Mouse (Mus musculus) Patski (cell line): ENCODE results near the gene Tmem135. TPM values are rescaled to one million over a fixed set of nuclear protein-coding genes. Genes with fewer than 3 reads are reported as not detected.

Experiments used
- ATAC-seq: fragments of 100-300 bp; one replicate; pipeline ENCODE4 v1.8.0; 2021
- CTCF ChIA-PET: fragments of 350-600 bp; sonication (Branson Sonifier 250); formaldehyde crosslinking; loops from one replicate; lab custom pipeline; 2022; ENCODE audit warnings: inconsistent platforms; lab: Charles Lee
- POLR2A ChIA-PET: fragments of 350-600 bp; sonication (Branson Sonifier 250); formaldehyde crosslinking; loops from one replicate; lab custom pipeline; 2022; ENCODE audit warnings: antibody characterized with exemption, inconsistent platforms; lab: Charles Lee
- DNase-seq: peaks from one replicate; pipeline ENCODE4 v3.0.0-alpha.2; 2011; ENCODE audit warnings: low read depth, low spot score
- H3K27me3 ChIP-seq: fragments of 371-371 bp; one replicate; pipeline ENCODE4 v1.5.1; 2021
- CTCF ChIP-seq: fragments of 100-300 bp; IDR thresholded peaks from one replicate; pipeline ENCODE4 v1.5.1; 2021
- in situ Hi-C: fragments of 300-500 bp; cut with MboI; formaldehyde crosslinking; loops from 3 replicates; pipeline ENCODE4 v1.11.1; 2018; ENCODE audit warnings: low pct_unique_long_range_greater_than_20kb, mixed read lengths
- polyA plus RNA-seq: library from polyadenylated mRNA; unstranded; gene quantifications from one replicate; pipeline ENCODE4 v1.2.3, GENCODE M21; 2021

The Tmem135 gene
- polyA plus RNA-seq, 1 experiment from 2014 or later: 48.3 TPM

- no peak for ATAC-seq
- H3K27me3 ChIP-seq: no peaks in the 10 kb centered on the region
- no peak for DNase-seq
- TF ChIP-seq CTCF: no peak
- ChIA-PET CTCF (no interaction called here), POLR2A (no interaction called here)
- in situ Hi-C loops: no loop called here
These were observed 164.4 kb downstream of the Tmem135 start for GRCm38 (mm10) chr7:89239592-89239991.

GRCm38 (mm10) chr7:89236592-89236991, 167.4 kb downstream of the Tmem135 start:
- in situ Hi-C loops: no loop called here

GRCm38 (mm10) chr7:89235974-89236507, 168.0 kb downstream of the Tmem135 start:
- H3K27me3 ChIP-seq: no peaks in the 10 kb centered on the region
- CTCF ChIA-PET: interaction anchor here (2.3 to 2.6 kb wide), 2 partner anchors 20 to 21 kb away, joined by 6 to 7 read pairs; no protein-coding TSS in a partner anchor
- no peak for TF ChIP-seq CTCF
- DNase-seq (no peak), ATAC-seq (no peak)
- POLR2A ChIA-PET: no interaction called here
- in situ Hi-C loops: no loop called here

More at GRCm38 (mm10) chr7:89236592-89236991, 167.4 kb downstream of the Tmem135 start:
- POLR2A ChIA-PET: no interaction called here
- DNase-seq (no peak), ATAC-seq (no peak)
- TF ChIP-seq CTCF: no peak
- CTCF ChIA-PET: interaction anchor here (1.0 to 2.6 kb wide), 3 partner anchors 19 to 21 kb away, joined by 3 to 7 read pairs (median 6); no protein-coding TSS in a partner anchor
- H3K27me3 ChIP-seq: no peaks in the 10 kb centered on the region

- in situ Hi-C loops: no loop called here
- CTCF ChIA-PET: no interaction called here
- H3K27me3 ChIP-seq: no peaks in the 10 kb centered on the region
- no peak for ATAC-seq
- TF ChIP-seq CTCF: no peak
- no peak for DNase-seq
- POLR2A ChIA-PET: interaction anchor here (1.2 kb wide), 1 partner anchor 17 kb away, joined by 3 read pairs; no protein-coding TSS in a partner anchor
These were observed 171.4 kb downstream of the Tmem135 start for GRCm38 (mm10) chr7:89232499-89233145.

- TF ChIP-seq CTCF: no peak
- ATAC-seq (no peak), DNase-seq (no peak)
- in situ Hi-C loops: no loop called here
- H3K27me3 ChIP-seq: no peaks in the 10 kb centered on the region
- ChIA-PET POLR2A (no interaction called here), CTCF (interaction anchor here (1.2 kb wide), 1 partner anchor 9 kb away, joined by 3 read pairs; no protein-coding TSS in a partner anchor)
These were observed 172.7 kb downstream of the Tmem135 start for GRCm38 (mm10) chr7:89231200-89231790.

GRCm38 (mm10) chr7:89222609-89223008, 181.4 kb downstream of the Tmem135 start:
- CTCF ChIA-PET: no interaction called here
- in situ Hi-C loops: no loop called here
- POLR2A ChIA-PET: no interaction called here

GRCm38 (mm10) chr7:89216628-89217027, 187.4 kb downstream of the Tmem135 start:
- POLR2A ChIA-PET: no interaction called here
- in situ Hi-C loops: no loop called here
- ATAC-seq (no peak), DNase-seq (no peak)
- no peaks in the 10 kb centered on the region for H3K27me3 ChIP-seq
- TF ChIP-seq CTCF: no peak
- CTCF ChIA-PET: interaction anchor here (1.0 to 2.3 kb wide), 2 partner anchors 19 to 33 kb away, joined by 3 to 7 read pairs; no protein-coding TSS in a partner anchor

More at GRCm38 (mm10) chr7:89222609-89223008, 181.4 kb downstream of the Tmem135 start:
- H3K27me3 ChIP-seq: no peaks in the 10 kb centered on the region
- ATAC-seq (no peak), DNase-seq (no peak)
- no peak for TF ChIP-seq CTCF

- no peak for DNase-seq
- no peaks in the 10 kb centered on the region for H3K27me3 ChIP-seq
- ATAC-seq: no peak
- ChIA-PET POLR2A (no interaction called here), CTCF (interaction anchor here (2.3 kb wide), 1 partner anchor 19 kb away, joined by 7 read pairs; no protein-coding TSS in a partner anchor)
- no peak for TF ChIP-seq CTCF
- in situ Hi-C loops: no loop called here
These were observed 187.9 kb downstream of the Tmem135 start for GRCm38 (mm10) chr7:89216118-89216517.

GRCm38 (mm10) chr7:89215714-89216113, 188.3 kb downstream of the Tmem135 start:
- ChIA-PET POLR2A (no interaction called here), CTCF (interaction anchor here (2.3 kb wide), 1 partner anchor 19 kb away, joined by 7 read pairs; no protein-coding TSS in a partner anchor)
- in situ Hi-C loops: no loop called here
- no peak for ATAC-seq
- TF ChIP-seq CTCF: no peak
- no peaks in the 10 kb centered on the region for H3K27me3 ChIP-seq
- DNase-seq: no peak

- no peak for ATAC-seq
- H3K27me3 ChIP-seq: no peaks in the 10 kb centered on the region
- ChIA-PET POLR2A (no interaction called here), CTCF (no interaction called here)
- TF ChIP-seq CTCF: no peak
- in situ Hi-C loops: no loop called here
- no peak for DNase-seq
These were observed 193.5 kb downstream of the Tmem135 start for GRCm38 (mm10) chr7:89210506-89210905.

- POLR2A ChIA-PET: no interaction called here
- no peak for ATAC-seq
These were observed 197.9 kb downstream of the Tmem135 start for GRCm38 (mm10) chr7:89206165-89206564.

More at GRCm38 (mm10) chr7:89206165-89206564, 197.9 kb downstream of the Tmem135 start:
- no peak for TF ChIP-seq CTCF
- no peak for DNase-seq
- CTCF ChIA-PET: interaction anchor here (1.0 to 1.3 kb wide), 2 partner anchors 20 to 162 kb away, joined by 3 to 4 read pairs; no protein-coding TSS in a partner anchor
- in situ Hi-C loops: no loop called here
- H3K27me3 ChIP-seq: no peaks in the 10 kb centered on the region
